Mouse (Mus musculus) cortical plate, adult 2 months (tissue): Measurements from ENCODE around the gene Fbxl4.

ENCODE experiments used
- CTCF ChIP-seq: fragments of 200-500 bp; IDR thresholded peaks from 2 replicates; pipeline ENCODE4 v1.5.1; 2011; ENCODE audit warnings: mild to moderate bottlenecking, control low read depth, low read length; ENCODE audit not compliant: insufficient read depth; ENCODE audit errors: extremely low read depth
- POLR2A ChIP-seq: fragments of 200-500 bp; IDR thresholded peaks from 2 replicates; pipeline ENCODE4 v1.6.1; 2011; ENCODE audit warnings: mild to moderate bottlenecking, low read length, control low read depth; ENCODE audit not compliant: insufficient read depth; ENCODE audit errors: extremely low read depth

DNA sequence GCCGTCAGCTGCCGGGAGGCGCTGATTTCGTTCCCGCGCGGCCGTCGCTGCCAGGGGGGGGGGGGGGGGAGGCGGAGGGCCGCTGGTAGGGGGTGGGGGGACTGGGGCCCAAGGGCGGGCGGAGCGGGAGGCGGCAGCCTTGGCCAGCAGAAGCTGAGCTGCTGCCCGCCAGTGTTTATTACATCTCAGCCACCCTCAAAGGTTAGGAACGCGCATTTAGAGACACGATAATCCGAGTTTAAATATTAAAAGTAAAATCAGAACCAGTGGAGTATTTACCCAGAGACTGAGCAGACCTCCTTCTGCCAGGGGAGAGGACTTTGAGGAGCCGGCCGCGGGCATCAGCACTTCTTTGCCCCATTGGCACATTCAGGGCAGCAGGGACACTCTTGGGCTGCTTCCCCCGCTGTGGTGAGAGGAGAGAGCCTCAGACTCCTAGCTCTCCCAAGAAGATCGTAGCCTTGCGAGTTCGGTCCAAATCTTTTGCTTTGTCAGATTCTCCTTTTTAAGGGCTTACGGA, 120.4 kb downstream of the Fbxl4 start:
- TF ChIP-seq POLR2A (no peak), CTCF (no peak)
